Mouse (Mus musculus) T-helper 17 cell (primary cell): Measurements from ENCODE around the gene Smg9.

Experiments
- in situ Hi-C, 2 experiments: fragments of 300-600 bp; cut with MboI, MseI; formaldehyde crosslinking; loops; 1 replicate in 1 of 2; 2 replicates in 1 of 2; pipeline ENCODE4 v1.15.1; 2025; ENCODE audit warnings: high pct_unique_total_duplicates in 2 of 2

Gene Smg9

DNA sequence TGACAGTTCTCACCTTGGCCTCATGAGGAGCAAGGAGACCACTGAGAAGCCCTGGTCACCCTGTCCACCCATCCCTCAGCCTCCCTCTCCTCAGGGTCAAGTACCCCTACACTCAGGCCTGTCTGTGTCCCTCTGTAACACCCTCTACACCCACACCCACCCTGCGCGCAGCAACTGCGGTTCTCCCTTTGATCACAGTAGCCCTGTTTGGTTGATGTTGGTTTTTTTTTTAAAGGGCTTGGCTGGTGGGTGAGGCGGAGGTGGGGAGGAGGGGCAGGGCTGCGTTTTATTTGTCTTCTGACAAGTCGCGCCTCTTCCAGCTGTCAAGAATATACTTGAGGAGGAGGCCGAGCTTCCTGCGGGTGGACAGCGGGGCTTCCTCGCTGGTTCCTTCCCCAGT is 32.3 kb downstream of the Smg9 start:
- in situ Hi-C loops, result no loop called here

GRCm38 (mm10) chr7:24435305-24435704 is 35.9 kb downstream of the Smg9 start:
- in situ Hi-C loops, result loop anchor here in 1 of 2 experiments (5.0 kb wide), 1 partner anchor 42 kb away; no protein-coding TSS in a partner anchor

DNA sequence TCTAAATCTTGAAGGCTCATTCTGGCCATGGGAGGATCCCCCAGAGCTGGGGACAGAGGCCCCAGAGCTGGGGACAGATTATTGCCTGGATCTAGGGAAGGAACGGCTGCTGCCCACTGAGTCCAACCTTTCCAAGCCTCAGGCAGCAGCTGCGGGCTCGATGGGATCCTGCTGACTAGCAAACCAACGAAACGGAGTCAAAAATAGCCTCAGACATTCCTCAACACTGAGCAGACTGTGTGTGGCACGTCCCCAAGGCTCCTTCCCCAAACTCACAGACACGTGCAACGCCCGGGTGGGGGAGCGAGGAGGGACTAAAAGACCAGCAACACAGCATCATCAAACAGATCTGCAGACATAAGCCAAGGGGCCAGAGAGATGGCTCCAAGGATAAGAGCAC is 38.6 kb downstream of the Smg9 start:
- in situ Hi-C loops, result loop anchor here in 1 of 2 experiments (5.0 kb wide), 1 partner anchor 39 kb away; no protein-coding TSS in a partner anchor

- in situ Hi-C loops, result loop anchor here in 1 of 2 experiments (5.0 kb wide), 1 partner anchor 38 kb away; no protein-coding TSS in a partner anchor
Measured at GRCm38 (mm10) chr7:24439191-24439590, 39.8 kb downstream of the Smg9 start.

DNA sequence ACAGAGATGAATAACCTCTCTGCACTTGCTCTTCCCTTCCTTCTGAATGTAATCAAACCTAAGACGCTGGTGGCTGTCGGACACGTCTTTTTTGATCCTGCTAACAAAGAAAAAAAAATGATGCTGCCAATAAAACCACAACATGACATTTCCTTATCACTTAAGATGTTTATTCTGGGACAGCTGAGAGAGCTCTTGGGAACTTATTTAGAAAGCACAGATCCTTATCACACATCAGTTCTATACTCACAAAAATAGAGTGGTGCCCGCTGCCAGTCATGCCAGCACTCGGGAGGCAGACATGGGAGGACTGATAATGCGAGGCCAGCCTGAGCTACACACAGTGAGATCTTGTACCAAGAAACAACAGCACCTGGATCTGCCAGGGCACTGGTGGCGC is 40.5 kb downstream of the Smg9 start:
- in situ Hi-C loops, result loop anchor here in 1 of 2 experiments (5.0 kb wide), 1 partner anchor 37 kb away; no protein-coding TSS in a partner anchor

DNA sequence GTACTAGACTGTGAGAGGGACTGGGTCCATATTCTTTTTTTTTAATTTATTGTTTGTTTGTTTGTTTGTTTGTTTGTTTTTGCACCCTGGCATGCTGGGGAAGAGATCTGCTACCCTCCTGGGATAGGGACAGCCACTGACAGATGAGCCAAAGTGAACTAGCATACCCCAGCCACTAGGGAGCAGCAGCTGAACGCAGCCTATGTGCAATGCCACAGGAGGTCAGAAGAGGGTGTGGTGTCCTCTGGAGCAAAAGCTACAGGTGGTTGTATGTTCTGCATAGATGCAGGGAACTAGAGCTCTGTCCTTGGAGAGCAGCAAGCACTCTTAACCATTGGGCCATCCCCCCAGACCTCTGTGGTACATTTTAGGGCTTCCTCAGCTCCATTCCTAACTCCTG is 42.4 kb downstream of the Smg9 start:
- in situ Hi-C loops, result no loop called here

DNA sequence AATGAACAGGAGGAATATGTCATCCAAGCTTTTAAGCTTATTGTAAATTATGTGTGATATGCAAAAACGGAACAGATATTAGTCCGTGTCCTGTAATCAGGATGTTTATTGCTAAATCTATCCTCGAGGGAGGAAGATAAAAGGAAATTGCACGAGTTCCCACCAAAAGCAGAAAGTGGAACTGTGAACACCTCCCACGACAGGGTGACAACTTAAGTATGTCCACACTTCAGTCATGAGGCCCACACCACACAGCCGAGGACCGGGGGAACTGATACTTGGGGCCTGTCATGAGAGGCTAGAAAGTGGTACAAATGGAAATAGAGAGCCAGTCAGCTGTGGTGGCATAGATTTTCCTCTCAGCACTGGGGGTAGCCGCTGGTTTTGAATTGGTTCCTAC is 42.9 kb downstream of the Smg9 start:
- in situ Hi-C loops, result no loop called here

GRCm38 (mm10) chr7:24445266-24445926 is 46.0 kb downstream of the Smg9 start:
- in situ Hi-C loops, result no loop called here

GRCm38 (mm10) chr7:24446697-24447340 is 47.4 kb downstream of the Smg9 start:
- in situ Hi-C loops, result no loop called here

DNA sequence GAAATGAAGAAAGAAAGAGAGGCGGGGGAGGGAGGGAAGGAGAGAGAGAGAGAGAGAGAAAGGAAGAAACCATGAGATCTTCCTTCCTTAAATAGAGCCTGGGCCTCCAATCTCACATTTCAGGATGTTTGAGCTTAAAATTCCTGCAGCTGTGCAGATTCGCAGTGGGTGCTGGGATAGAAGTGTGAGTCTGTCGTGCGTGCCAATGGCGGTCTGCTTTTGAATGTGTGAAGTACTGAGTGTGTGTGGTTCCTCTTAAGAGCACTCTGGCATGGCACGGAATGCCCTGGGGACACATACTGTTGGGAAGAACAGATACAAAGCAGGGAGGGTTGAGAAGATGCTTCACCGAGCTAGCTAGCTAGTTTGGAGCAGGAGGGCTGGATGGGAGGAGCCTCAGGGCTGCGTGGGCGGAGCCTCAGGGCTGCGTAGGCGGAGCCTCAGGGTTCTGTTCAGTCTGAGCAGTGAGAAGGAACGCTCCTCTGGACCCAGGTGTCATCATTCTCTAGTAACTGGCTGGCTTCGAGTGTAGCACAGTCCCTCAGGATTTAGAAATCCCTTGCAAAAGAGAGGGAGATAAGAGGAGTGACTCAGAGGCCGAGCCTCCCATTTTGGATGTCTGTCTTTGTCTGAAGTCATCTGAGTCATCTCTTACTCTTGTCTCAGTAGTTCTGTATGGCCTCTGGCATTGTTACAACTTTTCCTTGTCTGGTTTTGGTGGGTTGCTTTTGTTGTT is 49.5 kb downstream of the Smg9 start:
- in situ Hi-C loops, result no loop called here

- in situ Hi-C loops, result no loop called here
Measured at GRCm38 (mm10) chr7:24450585-24451017, 51.2 kb downstream of the Smg9 start.

DNA sequence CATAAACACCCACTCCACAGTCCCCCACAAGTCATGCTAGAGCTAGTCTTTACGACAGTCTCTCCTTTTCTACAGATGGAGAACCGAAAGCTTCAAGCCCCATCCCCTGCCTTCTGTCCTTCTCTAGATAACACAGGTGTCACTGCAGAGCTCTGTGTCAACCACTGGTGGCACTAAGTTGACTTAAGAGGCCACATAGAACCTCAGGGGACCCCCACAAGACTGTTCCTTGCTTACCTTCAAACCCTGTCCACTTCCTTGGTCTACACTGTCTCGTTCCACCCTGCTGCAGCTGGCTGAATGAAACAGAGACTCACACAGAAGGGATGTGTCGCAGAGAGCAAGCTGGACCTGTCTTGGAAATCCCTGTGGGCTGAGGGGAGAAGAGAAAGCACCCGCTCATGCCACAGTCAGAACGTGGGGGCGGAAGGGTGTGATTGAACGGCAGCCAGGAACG is 52.5 kb downstream of the Smg9 start, which contains the start of gene Irgc1:
Irgc1 (minus strand) TSS at position 443 of the 457 bp plus-strand sequence.
- in situ Hi-C loops, result no loop called here

- in situ Hi-C loops, result no loop called here
Measured at GRCm38 (mm10) chr7:24454199-24454598, 54.8 kb downstream of the Smg9 start.

DNA sequence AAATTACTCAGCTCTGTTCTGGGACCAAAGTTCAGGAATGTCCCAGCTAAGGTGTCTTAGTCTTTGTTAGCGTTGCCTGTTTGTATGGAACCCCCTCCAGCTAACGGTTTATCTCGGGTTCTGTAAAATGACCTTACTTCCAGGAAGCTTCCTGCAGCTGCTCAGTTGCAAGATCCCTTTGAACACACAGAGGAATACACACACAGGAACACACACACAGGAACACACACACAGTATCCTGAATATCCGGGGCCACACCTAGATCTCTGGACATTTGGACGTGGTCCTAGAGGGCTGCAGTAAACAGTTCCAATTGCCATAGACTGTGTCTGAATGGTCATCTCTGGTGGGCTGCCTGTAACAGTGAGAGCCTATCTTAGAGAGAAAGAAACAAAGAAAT is 56.3 kb downstream of the Smg9 start:
- in situ Hi-C loops, result loop anchor here in 1 of 2 experiments (5.0 kb wide), 1 partner anchor 88 kb away; no protein-coding TSS in a partner anchor

DNA sequence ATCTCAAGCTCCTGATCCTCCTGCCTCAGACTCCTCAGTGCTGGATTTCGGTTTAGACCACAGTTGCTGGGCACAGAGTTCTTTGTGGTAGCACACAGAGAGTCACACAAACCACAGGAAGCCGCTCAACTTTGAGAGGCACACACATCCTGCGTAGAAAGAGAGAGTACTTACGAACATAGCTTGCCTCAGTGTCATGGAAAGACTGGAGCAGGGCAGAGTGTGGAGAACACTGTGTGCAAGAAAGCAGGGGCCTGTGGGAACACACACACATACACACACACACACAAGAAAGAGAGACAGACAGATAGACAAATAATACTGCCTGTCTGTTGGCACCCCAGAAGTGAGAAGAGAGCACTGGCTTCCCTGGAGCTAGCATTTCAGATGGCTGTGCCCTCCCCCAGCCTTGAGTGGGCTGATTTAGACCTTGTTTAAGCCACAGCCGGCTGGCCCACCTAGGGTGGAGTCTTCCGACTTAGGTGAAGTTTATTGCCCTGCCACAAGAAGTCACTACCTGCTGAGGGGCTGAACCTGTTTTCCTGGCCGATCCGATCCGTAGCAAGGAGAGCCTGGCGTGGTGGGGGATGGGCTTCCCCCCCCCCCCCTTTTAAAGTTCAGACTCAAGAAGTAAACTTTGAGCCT is 58.4 kb downstream of the Smg9 start:
- in situ Hi-C loops, result loop anchor here in 1 of 2 experiments (5.0 kb wide), 1 partner anchor 91 kb away; no protein-coding TSS in a partner anchor

- in situ Hi-C loops, result loop anchor here in 1 of 2 experiments (5.0 kb wide), 1 partner anchor 92 kb away; no protein-coding TSS in a partner anchor
Measured at GRCm38 (mm10) chr7:24459440-24459839, 60.0 kb downstream of the Smg9 start.

DNA sequence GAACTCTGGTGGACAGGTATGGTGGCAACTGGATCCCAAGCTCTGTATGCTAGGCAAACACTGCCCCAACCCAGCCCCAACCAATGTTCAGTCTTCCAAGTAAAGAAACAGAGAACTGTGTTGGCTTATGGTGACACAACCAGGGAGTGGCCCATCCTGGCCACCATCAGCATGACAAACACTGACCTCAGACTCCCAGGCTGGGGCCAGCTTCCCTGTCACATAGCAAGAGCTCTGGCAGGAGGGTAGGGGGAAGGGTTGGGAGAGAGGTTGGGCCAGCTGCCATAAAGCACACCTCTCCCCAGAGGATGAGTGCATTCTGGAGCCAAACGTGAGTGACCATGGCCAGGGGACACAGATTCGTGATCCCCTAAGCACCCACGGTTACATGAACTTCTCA is 60.4 kb downstream of the Smg9 start:
- in situ Hi-C loops, result loop anchor here in 1 of 2 experiments (5.0 kb wide), 1 partner anchor 93 kb away; no protein-coding TSS in a partner anchor

DNA sequence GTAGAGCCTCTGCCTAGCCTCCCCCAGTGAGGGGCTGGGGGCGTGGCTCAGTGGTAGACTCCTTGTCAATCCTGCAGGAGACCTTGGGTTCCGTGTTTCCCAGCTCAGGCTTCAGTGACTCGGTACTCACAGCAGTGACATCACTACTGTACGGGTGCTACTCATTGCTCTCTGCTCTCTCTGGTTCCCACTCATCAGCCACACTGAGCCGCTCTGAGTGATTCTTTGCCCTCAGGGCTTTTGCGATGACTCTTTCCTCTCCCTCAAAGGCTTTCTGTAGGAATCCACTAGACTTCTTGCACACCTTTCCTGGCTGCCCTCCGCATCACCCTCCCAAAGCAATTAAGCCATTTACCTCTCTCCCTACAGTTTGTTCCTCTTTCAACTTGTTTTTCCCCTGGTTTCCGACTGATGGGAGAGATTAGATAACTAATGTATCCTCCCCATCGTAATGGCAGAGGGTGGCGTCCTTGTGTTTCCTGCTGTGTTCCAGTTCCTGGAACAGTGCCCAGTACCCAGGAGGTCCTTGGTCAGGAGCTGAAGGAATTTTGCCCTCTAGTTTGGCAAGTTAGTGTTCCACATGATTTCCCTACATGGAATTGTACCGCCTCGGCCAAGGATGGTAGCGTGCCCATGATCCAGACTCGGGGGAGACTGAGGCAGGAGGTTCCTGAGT is 62.1 kb downstream of the Smg9 start:
- in situ Hi-C loops, result no loop called here

GRCm38 (mm10) chr7:24462388-24463319 is 63.2 kb downstream of the Smg9 start, which contains the start of gene Plaur:
TSS of gene Plaur (plus strand) at chr7:24462484.
- in situ Hi-C loops, result no loop called here
